Mouse (Mus musculus) bone marrow, adult 2 months (tissue): ENCODE data around the gene Ngp.

Experiments
- CTCF ChIP-seq: fragments of 200-500 bp; IDR thresholded peaks from 2 replicates; pipeline ENCODE4 v1.5.1; 2011; ENCODE audit warnings: low read length, control low read depth; ENCODE audit not compliant: control insufficient read depth, insufficient read depth
- POLR2A ChIP-seq: fragments of 200-500 bp; IDR thresholded peaks from 2 replicates; pipeline ENCODE4 v1.6.1; 2011; ENCODE audit warnings: low read depth, mild to moderate bottlenecking, control low read depth, low read length, borderline replicate concordance; ENCODE audit not compliant: control insufficient read depth

DNA sequence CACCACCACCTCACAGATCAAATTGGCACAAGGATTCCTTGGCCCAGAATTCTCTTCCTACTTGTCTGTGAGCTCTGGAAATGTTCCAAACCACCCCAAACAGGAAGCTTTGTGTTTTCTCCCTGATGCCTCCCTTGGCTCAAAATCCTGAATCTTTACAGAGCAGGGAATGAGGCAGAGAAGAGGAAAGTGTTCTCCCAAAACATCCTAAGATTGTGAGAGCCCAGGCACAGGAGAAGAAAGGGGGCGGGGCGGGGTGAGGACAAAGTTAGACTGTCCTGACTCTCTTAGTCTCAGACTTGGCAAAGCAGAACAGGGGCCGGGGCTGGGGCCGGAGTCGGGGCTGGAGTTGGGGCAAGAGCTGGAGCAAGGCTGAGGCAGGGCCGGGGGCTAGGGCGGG is 6.6 kb upstream of the Ngp start:
- TF ChIP-seq CTCF (no peak), POLR2A (no peak)
